Mouse (Mus musculus): ENCODE measurements around the gene Tspan15. TPM values are rescaled to one million over a fixed set of nuclear protein-coding genes. Genes with fewer than 3 reads are reported as not detected.

Gene Tspan15
- total and polyA plus RNA-seq, 3 experiments: 14.4 to 71.2 (median 22.5) TPM

DNA sequence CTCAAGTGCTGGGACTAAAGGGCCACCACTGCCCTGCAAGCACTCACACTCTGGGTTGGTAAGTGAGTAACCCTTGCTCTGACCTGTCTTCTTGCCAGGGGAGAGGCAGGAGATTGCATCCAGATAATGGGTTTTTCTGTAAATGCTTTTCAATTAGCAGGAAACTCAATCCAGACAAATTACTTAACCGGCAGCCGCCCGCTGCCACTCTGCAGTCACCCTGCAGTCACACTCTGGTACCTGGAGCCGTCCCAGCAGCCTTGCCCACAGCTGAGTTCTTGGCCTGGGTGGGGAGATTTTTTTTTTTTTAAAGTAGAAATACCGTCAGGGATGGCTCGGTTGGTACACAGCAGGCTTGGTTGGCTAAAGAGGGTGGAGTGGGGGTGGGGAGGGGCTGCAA, 2.9 kb downstream of the Tspan15 start:
- DNase-seq: peak; percentile 35

DNA sequence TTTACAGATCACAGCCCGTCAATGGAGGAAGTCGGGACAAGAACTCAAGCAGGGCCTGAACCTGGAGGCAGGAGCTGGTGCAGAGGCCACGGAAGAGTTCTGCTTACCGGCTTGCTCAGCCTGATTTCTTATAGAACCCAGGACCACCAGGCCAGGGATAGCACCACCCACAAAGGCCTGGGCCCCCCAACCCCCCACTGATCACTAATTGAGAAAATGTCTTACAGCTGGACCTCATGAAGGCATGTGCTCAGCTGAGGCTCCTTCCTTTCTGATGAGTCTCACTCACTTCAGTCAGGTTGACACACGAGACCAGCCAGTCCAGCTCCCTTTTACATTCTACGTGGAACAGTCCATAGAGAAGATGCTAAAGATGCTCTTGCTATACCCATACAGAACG, 5.2 kb downstream of the Tspan15 start:
- DNase-seq: no peak

DNA sequence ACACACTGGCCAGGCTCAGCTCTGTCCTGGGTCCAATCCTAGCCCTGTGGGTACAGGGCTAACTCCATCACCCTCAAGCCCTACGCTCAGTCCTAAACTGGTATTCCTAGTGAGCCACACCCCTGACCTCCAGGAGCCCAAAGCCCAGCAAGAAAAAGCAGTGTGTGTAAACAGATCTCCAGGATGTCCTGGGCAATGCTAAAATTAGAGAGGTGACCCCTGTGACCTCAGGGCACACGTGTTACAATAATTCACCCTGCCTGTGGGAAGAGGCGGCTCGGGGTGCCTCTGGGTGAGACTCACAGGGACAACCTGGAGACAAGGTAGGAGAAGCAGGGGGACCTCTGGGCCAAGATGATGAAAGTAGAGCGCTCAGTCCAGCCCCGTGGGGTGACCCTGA, 6.8 kb downstream of the Tspan15 start:
- peak; percentile 48 for DNase-seq

DNA sequence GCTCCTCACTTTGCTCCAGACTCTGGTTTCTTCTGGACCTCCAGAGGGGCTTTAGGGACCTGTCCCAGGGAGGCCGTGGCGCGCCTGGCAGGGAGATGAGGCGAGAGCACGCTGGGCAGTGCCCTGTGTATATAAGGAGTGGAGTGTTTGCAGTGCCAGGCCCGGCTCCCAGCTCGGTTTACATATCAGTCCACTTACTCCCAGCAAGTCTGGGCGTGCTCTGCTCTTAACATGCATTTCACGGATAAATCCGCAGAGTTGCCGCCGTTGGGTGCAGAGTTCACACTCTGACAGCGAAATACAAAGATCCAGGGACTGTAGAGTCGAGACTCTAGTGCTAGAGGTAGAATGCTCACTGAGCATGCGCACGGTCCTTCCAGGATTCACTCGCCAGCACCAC, 8.3 kb downstream of the Tspan15 start:
- no peak for DNase-seq

DNA sequence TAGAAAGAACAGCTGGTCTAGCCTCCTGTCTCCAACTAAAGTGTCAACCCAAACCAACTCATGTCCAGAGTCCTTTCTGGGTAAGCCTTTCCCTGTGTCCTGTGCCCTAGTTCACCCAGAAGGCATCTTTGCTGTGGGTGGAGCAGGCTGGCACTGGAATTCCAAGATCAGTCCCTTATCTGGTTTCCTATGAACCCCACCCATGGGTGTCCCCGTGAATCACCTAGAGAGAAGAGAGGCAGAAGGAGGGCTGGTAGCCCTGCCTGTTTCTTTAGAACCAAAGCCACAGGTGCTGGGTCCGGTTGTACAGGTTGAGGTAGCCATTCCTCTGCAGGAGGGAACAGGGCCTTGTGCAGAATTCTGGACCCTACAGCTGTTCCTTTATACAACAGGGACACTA, 9.4 kb downstream of the Tspan15 start:
- no peak for DNase-seq

DNA sequence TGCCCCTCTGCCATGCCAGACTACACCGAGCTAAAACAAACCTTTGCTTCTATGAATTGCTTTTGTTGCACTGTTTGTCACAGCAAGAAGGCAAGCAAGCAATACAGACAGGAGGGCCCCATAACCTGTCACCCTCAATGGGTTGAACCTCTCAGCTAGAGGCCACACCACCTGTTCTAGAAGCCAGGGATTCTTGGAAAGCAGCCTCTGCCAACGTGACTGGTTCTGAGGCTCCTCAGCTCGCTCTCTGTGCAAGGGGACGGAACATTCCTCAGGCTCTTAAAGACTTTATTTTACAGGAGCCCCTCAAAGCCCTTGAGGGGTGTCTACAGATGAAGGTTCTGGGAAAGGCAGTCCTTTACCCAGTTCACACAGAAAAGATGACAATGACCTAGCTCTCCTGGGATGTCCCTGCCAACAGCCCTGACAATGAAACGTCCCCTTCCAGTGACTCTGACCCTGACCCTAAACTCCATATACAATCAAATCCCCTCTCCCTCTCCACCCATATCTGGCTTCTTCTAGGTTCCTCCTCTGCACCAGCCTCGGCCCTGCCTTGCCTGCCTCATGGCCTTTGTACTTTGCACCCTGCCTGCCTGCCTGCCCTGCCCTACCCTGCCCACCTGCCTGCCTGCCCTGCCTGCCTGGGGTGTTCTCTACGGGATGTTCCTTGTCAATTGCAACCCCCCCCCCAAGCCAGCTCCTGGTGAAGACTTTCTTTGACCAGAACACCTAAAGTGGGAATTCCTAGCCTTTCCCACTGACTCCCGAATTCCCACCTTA, 10.1 kb downstream of the Tspan15 start:
- DNase-seq: no peak

DNA sequence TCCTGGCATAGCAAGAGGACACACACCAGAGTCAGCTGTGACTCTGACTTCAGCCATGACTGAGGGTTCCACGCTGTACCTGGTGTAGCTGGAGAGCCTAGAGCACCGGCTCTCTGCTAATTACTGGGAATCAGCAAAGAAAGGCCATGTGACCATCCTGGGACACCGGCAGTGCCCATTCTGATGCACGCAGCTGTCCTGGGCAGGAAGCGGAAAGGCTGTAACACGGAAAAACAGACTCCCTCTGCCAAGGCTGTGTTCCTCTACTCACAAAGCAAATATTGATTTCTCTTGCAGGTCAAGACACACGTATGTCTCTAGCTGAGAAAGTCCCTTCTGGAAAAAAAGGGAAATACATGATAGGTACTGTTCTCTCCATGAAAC, 12.3 kb downstream of the Tspan15 start:
- no peak for DNase-seq

DNA sequence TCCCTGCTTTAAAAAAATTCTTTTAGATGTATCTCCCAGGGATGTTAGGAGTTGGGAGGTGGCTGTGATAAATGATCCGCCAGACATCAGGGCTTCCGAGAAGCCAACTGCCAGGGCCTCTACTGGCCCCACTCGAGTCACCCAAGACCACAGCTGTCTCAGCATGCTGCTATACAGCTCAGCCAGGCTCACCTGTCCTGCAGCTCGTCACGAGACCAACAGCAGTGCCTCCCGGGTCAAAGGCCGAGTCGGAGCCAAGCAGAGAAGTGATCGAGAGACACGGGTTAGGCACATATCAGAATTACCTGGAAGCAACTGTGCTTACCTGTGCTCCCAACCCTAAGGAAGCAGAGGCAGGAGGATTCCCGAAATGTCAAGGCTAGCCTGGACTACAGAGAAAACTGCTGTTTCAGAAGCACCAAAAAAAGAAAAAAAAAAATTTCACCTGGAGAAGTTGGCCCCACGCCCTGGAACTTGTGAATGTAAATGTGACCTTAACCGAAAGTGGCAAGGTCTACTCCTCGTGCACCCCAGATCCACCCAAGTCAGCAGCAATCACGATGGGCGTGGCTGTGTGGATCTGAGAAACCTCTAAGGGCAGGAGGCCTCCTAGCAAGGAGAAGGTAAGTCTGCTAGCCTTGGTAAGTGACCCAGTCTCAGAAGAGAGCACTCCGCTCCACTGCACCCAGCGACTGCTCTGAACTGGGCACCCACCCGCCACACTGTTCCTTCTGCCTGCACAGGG, 12.8 kb downstream of the Tspan15 start:
- DNase-seq: no peak

DNA sequence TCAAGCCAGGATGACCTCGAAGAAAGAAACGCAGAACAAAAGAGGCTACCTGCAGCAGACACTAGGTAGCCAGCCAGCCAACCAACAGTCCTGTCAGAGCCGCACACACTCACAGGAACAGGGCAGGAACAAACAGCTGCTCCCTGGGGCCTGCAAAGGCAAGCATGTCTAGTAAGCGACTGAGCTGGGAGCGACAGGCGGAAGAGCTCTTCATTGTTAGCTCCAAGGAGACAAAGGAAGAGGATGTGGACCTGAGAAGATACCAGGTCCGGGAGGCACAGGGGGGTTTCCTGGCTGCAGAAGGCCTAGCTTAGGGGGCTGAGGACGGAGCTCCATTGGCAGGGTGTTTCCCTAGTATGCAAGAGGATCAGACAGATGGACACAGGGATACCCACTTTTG, 13.9 kb downstream of the Tspan15 start:
- DNase-seq: peak; percentile 54

DNA sequence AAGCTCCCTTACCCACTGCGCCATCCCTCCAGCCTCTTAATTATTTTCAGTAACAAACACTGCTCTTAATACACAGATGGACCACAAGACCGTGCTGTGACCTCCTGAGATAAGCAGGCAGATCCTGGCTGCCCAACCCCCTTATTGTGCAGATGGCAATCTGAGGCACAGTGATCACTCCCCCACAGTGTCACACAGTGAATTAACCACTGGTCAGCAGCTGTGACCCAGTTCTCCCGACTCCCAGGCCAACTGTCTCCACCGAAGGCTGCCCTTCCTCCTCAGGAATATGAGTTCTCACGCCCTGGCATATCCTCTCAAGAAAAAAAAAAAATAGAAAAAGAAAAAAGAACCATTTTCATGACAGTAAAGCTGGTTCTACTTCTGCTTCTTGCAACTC, 14.5 kb downstream of the Tspan15 start:
- peak; percentile 58 for DNase-seq

DNA sequence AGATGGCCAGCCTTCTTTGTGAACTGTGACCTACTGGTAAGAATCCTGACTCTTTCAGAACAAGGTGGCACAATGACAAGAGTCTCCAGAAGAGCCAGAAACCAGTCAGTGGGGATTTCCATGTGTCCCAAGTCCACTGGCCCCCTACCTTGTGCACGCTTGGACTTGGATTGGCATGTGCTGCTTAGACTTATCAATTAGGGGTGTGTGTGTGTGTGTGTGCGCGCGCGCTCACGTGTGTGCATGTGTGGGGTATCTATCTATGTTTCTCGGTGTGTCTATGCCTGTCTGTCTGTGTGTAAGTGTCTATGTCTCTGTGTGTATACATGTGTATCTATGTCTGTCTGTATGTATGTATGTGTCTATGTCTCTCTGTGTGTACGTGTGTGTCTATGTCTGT, 15.4 kb downstream of the Tspan15 start:
- no peak for DNase-seq

DNA sequence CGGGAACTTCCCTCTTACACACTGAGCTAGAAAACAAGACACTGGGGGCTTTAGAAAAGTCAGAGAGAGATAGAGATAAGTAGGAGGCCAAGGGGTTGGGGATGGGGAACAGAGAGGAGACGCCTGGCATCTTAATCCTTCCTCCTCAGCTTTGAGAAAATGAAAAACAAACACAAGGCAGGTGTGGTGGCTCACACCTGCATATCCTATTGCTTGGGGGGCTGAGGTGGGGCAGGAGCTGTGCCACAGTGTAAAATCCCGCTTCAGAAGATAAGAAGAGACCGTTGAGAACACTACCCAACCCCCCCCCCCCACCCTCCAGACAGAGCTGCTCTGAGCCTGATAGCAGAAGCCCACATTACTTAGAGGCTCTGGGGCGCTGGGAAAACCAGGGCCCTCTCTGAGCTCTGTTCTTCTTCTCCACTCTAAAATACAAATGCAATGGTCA, 15.9 kb downstream of the Tspan15 start:
- DNase-seq: no peak

DNA sequence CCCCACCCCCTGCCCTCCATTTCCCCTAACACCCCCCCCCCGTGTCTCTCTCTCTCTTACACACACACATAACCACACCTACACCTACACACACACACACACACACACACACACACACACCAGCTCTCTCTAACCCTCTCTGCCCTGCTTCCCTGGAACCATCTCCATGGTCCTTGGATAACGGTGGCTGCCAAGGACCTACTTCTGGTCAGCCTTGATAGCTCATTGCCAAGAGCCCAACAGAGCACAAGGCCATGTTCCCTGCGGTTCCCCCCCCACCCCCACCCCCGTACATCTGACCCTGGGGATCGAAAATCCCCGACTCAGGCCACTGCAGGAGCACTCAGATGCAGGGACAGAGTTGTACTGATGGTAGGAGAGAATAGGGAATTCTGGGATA, 19.7 kb downstream of the Tspan15 start:
- peak; percentile 63 for DNase-seq

DNA sequence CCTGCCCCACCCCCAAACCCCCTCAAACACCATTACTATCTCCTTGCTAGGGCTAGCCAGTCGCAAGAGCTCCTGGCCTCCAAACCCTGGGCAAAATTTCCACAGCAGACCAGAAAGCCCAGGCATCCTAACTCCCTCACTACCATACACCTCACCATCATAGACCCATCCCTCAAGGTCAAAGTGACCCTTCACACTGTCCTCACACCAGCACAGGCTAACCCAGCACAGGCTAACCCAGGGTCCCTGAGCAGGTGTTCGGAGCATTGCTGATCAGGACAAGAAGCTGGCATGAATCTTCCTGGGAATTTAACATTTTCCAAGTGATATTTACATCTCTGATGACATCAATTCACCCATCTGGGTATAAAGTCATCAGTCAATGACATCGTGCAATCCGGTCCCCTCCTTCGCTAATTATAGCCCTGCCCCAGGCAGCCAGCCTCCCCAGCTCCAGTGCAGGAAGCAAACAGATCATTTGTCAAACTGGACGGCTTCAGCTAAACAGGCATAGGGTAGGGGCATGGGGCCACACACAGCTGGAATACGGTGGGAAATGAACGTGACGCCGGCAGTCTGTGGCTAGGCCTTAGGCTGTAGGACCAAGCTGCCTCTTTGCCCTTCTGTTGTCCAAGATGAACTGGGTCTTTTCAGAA, 22.7 kb downstream of the Tspan15 start:
- no peak for DNase-seq

DNA sequence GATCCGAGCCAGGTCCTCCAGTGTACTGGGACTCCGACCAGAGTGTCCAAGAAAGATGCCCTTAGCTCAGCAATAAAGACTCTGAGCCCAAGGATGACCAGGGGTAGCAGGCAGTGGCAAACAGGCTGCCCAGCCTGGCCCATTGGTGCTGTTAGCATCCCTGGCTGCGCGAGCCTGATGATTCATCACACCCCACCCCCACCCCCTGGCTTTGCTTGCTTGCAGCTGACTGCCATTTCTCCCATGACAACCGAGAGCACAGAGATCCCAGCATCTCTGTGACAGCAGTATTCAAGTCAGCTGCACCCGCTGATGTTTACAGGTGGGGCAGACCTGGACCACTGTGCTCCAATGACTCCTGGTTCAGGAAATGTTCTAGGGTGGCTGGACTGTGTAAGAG, 28.5 kb downstream of the Tspan15 start:
- DNase-seq: no peak

DNA sequence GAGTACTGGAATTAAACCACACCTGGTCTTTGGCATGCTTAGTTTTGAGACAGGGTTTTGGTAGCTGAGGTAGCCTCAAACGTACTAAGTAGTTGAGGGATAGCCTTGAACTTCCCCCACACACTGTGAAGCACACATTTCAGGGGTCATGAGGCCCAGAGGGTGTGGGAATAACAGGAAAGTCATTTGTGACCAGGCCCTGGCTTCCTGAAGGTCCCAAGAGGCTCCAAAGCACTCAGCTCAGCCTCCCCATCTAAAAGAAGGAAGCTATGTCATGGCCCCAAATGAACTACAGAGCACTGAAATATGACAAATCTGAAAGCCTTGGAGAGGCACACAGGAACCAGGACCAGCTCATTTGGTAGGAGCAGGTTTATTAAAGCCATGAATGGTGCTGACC, 32.2 kb downstream of the Tspan15 start:
- no peak for DNase-seq

DNA sequence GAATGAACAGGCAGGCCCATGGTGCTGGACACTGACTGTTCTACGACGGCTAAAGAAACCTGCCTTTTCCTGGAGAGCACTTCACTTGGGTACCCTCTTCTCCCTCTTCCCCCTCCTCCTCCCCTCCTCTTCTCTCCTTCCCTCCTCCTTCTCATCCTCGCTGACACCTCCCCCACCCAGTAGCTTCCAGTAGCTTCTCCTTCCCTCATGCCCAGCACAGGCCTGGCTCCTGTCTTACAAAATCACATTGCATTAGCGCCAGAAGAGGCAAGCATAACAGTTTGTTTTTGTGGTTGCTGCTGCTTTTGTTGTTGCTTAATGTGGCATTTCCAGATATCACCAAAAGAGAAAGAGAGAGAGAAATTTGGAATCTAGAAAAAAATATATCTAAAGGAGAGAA, 33.6 kb downstream of the Tspan15 start:
- peak; percentile 54 for DNase-seq

DNA sequence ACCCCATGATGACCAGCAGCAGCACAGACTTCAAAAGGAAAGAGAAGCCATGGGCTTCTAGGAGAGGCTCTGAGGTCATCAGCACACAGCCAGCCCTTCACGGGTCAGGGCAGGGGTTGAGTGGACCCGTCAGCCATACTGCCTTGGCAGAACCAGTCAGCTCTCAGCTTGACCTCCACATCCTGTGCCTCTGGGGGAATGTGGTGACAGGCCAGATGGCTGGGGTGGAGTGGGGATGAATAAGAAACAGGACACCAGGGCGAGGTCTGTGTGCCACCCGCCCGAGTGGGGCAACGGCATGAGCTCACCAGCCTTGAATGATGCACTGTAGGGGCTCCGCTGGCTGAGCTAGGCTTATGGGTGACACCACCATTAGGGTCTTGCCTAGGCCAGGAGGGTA, 35.7 kb downstream of the Tspan15 start:
- DNase-seq: peak; percentile 52

DNA sequence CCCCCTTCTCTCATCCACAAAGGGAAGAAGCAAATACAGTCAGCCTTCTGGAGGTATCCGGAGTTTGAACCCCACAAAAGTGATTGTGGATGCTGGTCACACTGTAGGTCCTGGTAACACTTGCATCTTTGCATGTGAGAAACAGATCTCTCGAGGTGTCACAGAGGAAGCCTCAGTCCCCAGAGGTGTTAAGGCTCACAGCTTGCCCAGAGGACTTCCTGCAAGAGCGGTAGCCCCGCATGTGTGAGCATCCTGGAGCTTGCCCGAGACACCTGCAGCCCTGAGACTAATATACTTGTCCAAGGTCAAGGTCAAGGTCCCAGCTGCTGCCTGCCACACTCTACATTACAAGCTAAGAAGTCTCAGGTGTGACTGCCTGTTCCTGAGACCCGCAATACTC, 36.1 kb downstream of the Tspan15 start:
- no peak for DNase-seq

DNA sequence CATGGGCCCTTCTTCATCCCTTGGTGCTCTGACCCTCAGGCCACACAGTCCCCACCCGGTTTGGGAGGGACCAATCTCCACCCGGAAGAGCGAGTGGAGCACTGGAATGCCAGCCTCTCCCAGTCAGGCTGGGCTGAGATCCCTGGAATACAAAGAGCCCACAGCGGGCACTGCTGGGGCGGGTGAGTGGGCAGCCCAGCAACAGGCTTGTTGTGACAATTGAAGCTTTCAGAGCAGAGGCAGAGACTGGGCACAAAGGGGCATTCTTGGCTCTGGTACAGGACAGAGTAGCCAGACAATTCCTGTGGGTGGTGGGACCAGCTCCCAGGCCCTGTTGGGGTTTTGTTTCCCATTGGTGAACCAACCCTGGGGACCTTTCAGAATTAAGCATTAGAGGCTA, 36.6 kb downstream of the Tspan15 start:
- DNase-seq: no peak

DNA sequence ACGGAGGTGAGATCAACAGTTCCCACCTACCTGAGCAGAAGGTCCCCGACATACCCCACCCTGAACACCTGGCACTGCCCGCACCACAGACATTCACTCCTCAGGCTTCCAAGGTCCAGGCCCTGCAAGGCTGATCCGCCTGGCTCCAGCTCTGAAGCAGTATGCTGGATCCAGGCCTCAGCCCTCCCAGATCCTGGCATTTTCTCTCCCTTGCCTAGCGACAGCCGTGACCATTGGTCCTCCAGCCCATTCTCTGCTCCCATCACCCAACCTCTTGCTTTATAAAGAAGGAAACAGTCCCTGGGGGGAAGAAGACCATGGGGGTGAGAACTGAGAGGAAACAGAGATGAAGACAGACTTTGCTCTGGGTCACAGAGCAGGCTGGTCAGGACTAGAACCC, 37.0 kb downstream of the Tspan15 start:
- DNase-seq: no peak

DNA sequence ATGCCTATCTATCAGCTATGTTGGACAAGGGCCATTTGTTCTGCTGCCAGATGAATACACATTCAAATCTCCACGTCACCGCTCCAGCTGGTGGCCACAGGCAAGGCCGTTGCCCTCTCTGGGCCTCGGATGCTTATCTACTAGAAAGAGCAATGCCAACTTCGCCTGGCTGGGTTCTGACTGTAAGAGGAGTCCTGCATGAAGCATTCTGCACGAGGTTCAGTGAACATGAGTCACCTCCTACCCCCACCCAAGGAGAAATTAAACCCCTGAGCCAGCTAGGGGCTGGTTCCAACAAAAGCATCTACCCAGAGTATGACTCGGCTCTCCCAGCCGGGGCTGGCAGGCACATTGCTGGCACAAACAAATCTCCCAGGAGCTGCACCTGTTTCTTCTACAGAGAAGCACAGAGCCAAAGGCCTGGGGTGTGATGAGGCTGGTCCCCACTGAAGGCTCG, 38.3 kb downstream of the Tspan15 start:
- peak; percentile 93 for DNase-seq

DNA sequence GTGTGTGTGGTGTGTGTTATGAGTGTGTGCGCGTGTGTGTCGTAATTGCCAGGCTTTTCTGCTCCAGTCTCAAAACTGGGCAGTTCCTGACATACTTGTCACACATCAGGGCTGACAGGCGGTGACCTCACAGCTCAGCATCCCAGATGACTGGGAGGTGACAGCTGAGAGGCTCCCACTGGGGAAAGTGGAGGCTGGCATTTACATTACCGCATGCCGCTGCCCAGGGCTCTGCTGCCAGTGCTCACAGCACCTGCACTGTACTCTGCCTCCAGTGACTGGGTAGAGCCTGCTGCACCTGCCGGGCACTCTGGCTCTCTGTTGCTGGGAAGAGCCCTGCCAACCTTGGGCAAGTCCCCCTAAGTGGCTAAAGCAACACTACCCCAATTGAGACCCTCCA, 40.2 kb downstream of the Tspan15 start:
- DNase-seq: no peak
